Mouse (Mus musculus): Measurements from ENCODE around the gene Dhx58. TPM values are rescaled to one million over a fixed set of nuclear protein-coding genes. Genes with fewer than 3 reads are reported as not detected.

Dhx58 gene
- polyA plus RNA-seq, 1 experiment: 13.3 TPM

DNA sequence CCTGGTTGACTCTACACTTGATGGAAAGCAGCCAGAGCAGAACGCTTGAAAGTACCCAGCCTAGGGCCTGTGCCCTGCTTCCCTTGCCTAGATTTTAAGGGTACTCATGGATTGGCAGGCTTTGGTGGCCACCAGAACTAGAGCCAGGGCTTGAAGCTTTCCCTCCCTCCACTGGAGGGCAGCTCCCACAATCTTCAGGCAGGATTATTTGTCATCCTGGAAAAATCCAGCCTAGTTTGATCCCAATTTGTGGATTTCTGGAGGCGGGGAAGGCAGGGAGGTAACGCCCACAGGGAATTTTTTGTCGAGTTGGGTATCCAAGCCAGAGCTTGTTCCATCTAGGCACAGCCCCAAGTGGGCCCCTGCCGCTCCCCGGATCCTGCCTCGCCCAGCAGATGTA lies 13.7 kb downstream of the Dhx58 start:
- no peak overlapping the region for H3K4me3 ChIP-seq (ENCODE audit: low read depth, low read length)
- TF ChIP-seq POLR2A (IDR thresholded peaks at IDR 0.05; ENCODE audit: low read depth, low read length) (no peak), CTCF (IDR thresholded peaks at IDR 0.05; ENCODE audit: extremely low read depth, insufficient read length, insufficient replicate concordance, low read depth, low read length) (no peak)
- no peak overlapping the region for H3K27ac ChIP-seq (ENCODE audit: insufficient read depth, low read depth, low read length)
- H3K36me3 ChIP-seq (ENCODE audit: control insufficient read depth, insufficient read depth, low read length): 0 out of 2 replicates have a peak, but pooled peaks cover under 1% of the 10 kb centered on the region
- peaks cover 6% of the 10 kb centered on the region; the same call in 1 of the 2 replicates for H3K4me1 ChIP-seq (ENCODE audit: control insufficient read depth, insufficient read depth, insufficient read length, low read length)
- WGBS: 70% methylated on average over 7 of the region's 7 CpGs
- no peaks in the 10 kb centered on the region for H3K27me3 ChIP-seq (ENCODE audit: control insufficient read depth, insufficient read depth, low read length)

DNA sequence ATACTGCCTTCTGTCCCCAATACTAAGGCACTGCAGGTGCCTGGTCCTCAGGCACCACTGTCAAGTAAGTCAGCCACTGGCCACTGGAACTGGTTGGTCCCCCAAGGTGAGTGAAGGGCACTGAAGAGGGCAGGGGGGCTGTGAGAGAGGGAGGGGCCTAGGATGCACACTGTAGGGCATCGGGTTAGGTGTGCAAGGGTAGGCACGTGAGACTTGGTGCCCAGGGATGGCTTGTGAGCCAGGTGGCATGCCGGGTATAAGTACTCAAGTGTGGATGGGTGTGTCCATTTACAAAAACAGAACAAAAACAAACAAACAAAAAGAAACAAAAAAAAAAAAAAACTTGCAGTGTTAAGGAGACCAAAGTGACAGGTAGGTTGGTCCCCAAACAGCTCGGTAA lies 15.6 kb downstream of the Dhx58 start:
- Histone ChIP-seq H3K36me3 (ENCODE audit: control insufficient read depth, insufficient read depth, low read length) (no peaks in the 10 kb centered on the region), H3K27ac (ENCODE audit: insufficient read depth, low read depth, low read length) (no peak overlapping the region), H3K4me3 (ENCODE audit: low read depth, low read length) (no peak overlapping the region), H3K27me3 (ENCODE audit: control insufficient read depth, insufficient read depth, low read length) (no peaks in the 10 kb centered on the region), H3K4me1 (ENCODE audit: control insufficient read depth, insufficient read depth, insufficient read length, low read length) (peaks cover 6% of the 10 kb centered on the region; the same call in 1 of the 2 replicates)
- WGBS: 70% methylated on average over 4 of the region's 4 CpGs
- TF ChIP-seq CTCF (IDR thresholded peaks at IDR 0.05; ENCODE audit: extremely low read depth, insufficient read length, insufficient replicate concordance, low read depth, low read length) (no peak), POLR2A (IDR thresholded peaks at IDR 0.05; ENCODE audit: low read depth, low read length) (no peak)

DNA sequence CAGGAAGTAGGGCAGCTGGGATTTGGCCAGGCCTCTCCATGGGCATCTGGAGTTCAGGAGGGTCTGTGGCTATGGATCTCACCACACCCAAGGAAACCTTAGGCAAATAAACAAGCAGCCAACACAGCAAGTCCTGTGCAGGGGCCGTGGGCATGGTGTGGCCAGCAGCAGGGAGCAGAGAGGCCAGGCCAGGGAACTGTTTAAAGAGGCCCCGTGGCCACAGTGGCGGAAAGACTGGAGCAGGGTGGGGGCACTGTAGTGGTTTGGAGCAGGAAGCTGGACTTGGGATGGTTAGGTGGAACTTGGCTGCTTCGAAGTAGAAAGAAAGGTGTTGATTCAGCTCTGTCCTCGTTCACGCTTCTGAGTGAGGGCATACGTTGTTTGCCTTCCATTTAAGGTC lies 16.8 kb downstream of the Dhx58 start:
- TF ChIP-seq CTCF (IDR thresholded peaks at IDR 0.05; ENCODE audit: extremely low read depth, insufficient read length, insufficient replicate concordance, low read depth, low read length): no peak
- no peak for TF ChIP-seq POLR2A (IDR thresholded peaks at IDR 0.05; ENCODE audit: low read depth, low read length)
- 75% methylated on average over 7 of the region's 7 CpGs for WGBS

DNA sequence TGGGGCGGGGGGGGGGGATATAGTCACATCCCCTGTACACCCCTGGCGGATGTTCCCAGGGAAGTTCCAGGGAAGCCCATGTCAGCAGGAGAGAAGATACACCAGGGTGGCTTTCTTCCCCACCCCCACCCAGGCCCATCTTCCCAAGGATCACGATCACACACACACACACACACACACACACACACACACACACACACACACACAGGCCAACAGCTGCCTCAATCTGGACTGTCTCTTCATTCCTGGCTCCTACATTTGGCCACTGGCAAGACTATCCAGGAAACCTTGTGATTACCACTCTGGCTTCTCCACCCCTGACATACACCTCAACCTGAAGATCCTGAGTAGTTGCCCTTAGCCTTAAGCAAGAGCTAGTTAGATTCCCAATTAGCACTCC lies 18.7 kb downstream of the Dhx58 start:
- H3K4me1 ChIP-seq (ENCODE audit: control insufficient read depth, insufficient read depth, insufficient read length, low read length): no peaks in the 10 kb centered on the region
- TF ChIP-seq POLR2A (IDR thresholded peaks at IDR 0.05; ENCODE audit: low read depth, low read length) (no peak), CTCF (IDR thresholded peaks at IDR 0.05; ENCODE audit: extremely low read depth, insufficient read length, insufficient replicate concordance, low read depth, low read length) (no peak)
- 67% methylated on average over 3 of the region's 3 CpGs for WGBS
- no peak overlapping the region for H3K4me3 ChIP-seq (ENCODE audit: low read depth, low read length)
- no peak overlapping the region for H3K27ac ChIP-seq (ENCODE audit: insufficient read depth, low read depth, low read length)
- no peaks in the 10 kb centered on the region for H3K36me3 ChIP-seq (ENCODE audit: control insufficient read depth, insufficient read depth, low read length)
- H3K27me3 ChIP-seq (ENCODE audit: control insufficient read depth, insufficient read depth, low read length): no peaks in the 10 kb centered on the region

More for the DNA sequence above, 16.8 kb downstream of the Dhx58 start:
- Histone ChIP-seq H3K4me1 (ENCODE audit: control insufficient read depth, insufficient read depth, insufficient read length, low read length) (peaks cover 6% of the 10 kb centered on the region; the same call in 1 of the 2 replicates), H3K27me3 (ENCODE audit: control insufficient read depth, insufficient read depth, low read length) (no peaks in the 10 kb centered on the region), H3K27ac (ENCODE audit: insufficient read depth, low read depth, low read length) (no peak overlapping the region), H3K36me3 (ENCODE audit: control insufficient read depth, insufficient read depth, low read length) (no peaks in the 10 kb centered on the region), H3K4me3 (ENCODE audit: low read depth, low read length) (no peak overlapping the region)

DNA sequence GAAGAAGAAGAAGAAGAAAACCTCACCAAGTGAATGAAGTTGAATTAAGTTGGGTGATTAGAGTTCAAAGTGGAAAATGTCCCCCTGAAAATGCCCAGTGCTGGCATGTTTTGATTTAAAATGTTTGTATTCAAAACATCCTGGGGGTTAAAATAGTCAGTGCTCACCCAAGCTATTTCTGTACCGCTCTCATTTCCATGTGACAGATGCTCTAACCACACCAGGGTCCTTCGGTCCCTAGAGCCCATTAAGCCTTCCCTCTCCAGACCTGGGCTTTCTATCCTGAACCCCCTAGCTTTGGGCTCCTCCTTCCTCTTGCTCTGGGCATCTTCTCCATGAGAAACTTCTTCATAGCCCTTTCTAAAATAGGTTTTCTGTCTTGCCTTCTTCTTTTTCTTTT lies 20.0 kb downstream of the Dhx58 start:
- Histone ChIP-seq H3K4me3 (ENCODE audit: low read depth, low read length) (no peak overlapping the region), H3K36me3 (ENCODE audit: control insufficient read depth, insufficient read depth, low read length) (no peaks in the 10 kb centered on the region), H3K4me1 (ENCODE audit: control insufficient read depth, insufficient read depth, insufficient read length, low read length) (no peaks in the 10 kb centered on the region), H3K27me3 (ENCODE audit: control insufficient read depth, insufficient read depth, low read length) (no peaks in the 10 kb centered on the region), H3K27ac (ENCODE audit: insufficient read depth, low read depth, low read length) (no peak overlapping the region)
- TF ChIP-seq CTCF (IDR thresholded peaks at IDR 0.05; ENCODE audit: extremely low read depth, insufficient read length, insufficient replicate concordance, low read depth, low read length) (no peak), POLR2A (IDR thresholded peaks at IDR 0.05; ENCODE audit: low read depth, low read length) (no peak)
- WGBS: 82% methylated on average over 2 of the region's 2 CpGs

DNA sequence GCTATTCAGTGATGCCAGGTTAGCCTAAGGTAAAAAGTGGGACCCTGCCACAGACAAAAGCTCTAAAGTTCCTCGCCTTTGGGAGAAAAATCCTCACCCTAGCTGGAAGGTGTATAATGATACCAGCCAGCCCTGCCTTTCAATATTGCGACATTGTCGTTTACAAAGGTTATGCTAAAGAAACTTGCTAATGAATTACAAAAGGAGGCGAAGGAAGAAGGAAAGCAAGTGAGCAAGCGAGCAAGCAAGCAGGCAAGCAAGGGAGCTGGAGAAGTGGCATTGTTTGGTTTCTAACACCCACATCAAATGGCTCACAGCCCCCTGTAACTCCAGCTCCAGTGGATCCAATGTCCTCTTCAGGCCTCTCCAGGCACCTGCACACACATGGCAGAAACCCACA lies 21.5 kb downstream of the Dhx58 start:
- TF ChIP-seq POLR2A (IDR thresholded peaks at IDR 0.05; ENCODE audit: low read depth, low read length) (no peak), CTCF (IDR thresholded peaks at IDR 0.05; ENCODE audit: extremely low read depth, insufficient read length, insufficient replicate concordance, low read depth, low read length) (no peak)
- no peak overlapping the region for H3K27ac ChIP-seq (ENCODE audit: insufficient read depth, low read depth, low read length)

DNA sequence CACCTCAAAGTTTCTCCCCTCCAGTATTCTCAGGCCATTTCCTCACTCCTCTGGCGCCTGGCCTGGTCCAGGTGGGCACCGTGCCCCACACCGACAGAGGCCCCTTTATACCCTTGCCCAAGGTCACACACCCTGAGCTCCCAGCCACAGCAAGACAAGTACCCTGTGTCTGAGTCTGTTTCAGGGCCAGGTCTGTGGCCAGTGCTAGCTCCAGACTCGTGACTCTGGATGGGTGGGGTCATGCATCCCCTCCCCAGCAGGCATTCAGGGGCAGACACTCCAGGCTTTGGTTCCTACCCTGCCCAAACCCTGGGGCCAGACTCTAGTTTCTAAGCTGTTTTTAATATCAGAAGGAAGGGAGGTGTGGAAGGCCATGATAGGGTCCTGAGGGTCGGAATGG lies 22.2 kb downstream of the Dhx58 start:
- no peak for TF ChIP-seq CTCF (IDR thresholded peaks at IDR 0.05; ENCODE audit: extremely low read depth, insufficient read length, insufficient replicate concordance, low read depth, low read length)
- no peak for TF ChIP-seq POLR2A (IDR thresholded peaks at IDR 0.05; ENCODE audit: low read depth, low read length)
- Histone ChIP-seq H3K4me1 (ENCODE audit: control insufficient read depth, insufficient read depth, insufficient read length, low read length) (no peaks in the 10 kb centered on the region), H3K36me3 (ENCODE audit: control insufficient read depth, insufficient read depth, low read length) (no peaks in the 10 kb centered on the region), H3K4me3 (ENCODE audit: low read depth, low read length) (no peak overlapping the region), H3K27me3 (ENCODE audit: control insufficient read depth, insufficient read depth, low read length) (no peaks in the 10 kb centered on the region; the same call in 1 of the 2 replicates), H3K27ac (ENCODE audit: insufficient read depth, low read depth, low read length) (no peak overlapping the region)
- WGBS: 76% methylated on average over 5 of the region's 5 CpGs

More for the DNA sequence above, 21.5 kb downstream of the Dhx58 start:
- Histone ChIP-seq H3K36me3 (ENCODE audit: control insufficient read depth, insufficient read depth, low read length) (no peaks in the 10 kb centered on the region), H3K4me1 (ENCODE audit: control insufficient read depth, insufficient read depth, insufficient read length, low read length) (no peaks in the 10 kb centered on the region), H3K27me3 (ENCODE audit: control insufficient read depth, insufficient read depth, low read length) (no peaks in the 10 kb centered on the region; the same call in 1 of the 2 replicates), H3K4me3 (ENCODE audit: low read depth, low read length) (no peak overlapping the region)
- 65% methylated on average over 5 of the region's 5 CpGs for WGBS

Data from small intestine, adult 2 months (tissue).